Mouse (Mus musculus) spleen, adult 10 weeks (tissue): ENCODE data around the gene Dync2h1. TPM values are rescaled to one million over a fixed set of nuclear protein-coding genes. Genes with fewer than 3 reads are reported as not detected.

Experiments
- polyA plus RNA-seq: library from polyadenylated mRNA; stranded (reverse); fragments of 350-450 nt; fragmentation: Illumina TruSeq; extraction: RNeasy Lipid Tissue Mini Kit (QIAGEN cat#74804); gene quantifications from one replicate; pipeline ENCODE4 v1.2.3, GENCODE M21; 2015; ENCODE audit warnings: low replicate concordance; ENCODE audit not compliant: insufficient read depth

The Dync2h1 gene
- 3.2 TPM for polyA plus RNA-seq

GRCm38 (mm10) chr9:7184172-7184896, at the start of gene Dync2h1, which contains the start of gene Dcun1d5:
Dync2h1 (minus strand) TSS chr9:7184446.
Dcun1d5 (plus strand) TSS chr9:7184520.

Other genes starting within 250 kb of the Dync2h1 start
- gene Dcun1d5, start 74 bp upstream of the Dync2h1 start, polyA plus RNA-seq, result 152 TPM
- gene Mmp13, start 88.1 kb upstream of the Dync2h1 start, polyA plus RNA-seq, result 0.55 TPM
- 13.1 TPM for gene Mmp12, start 159.9 kb upstream of the Dync2h1 start, polyA plus RNA-seq
- not detected for gene Mmp1b, start 203.6 kb upstream of the Dync2h1 start, polyA plus RNA-seq